16 mouse cellular contexts compared by ENCODE assay signal in the genomic region with DNA sequence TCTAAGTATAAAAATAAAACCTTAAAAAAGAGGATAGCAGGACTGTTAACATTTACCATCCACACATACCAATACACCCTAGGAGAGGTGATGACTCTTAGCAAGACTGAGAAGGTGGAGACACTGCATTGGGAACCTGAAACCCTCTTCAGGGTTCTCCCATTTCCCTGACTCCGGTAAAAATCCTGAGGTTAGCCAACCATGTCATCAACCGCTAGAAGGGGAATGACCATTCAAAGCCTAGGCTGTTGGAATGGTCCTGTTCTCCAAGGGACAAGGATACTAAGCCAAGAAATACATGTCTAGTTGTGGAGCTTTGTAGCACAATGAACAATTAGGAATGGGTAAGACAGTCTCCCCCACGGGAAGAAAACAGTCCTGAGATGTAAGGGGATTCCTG.
"Had no signal": no experiment of that assay in that cellular context is flagged by ENCODE, and none has a peak within 500 bp of the region (broad histone marks: within the 10 kb centered on the region; RNA-seq: fewer than 3 reads in every experiment).

No protein-coding gene starts in this region.

- DNase-seq: retina, postnatal 1 day; right cerebral cortex, adult 18-20 months; right cerebral cortex, postnatal 14 days; right cerebral cortex, postnatal 25 days; right cerebral cortex, postnatal 4 days; spleen, adult 18-20 months; thymus, adult 18-20 months; thymus, adult 2 months; thymus, postnatal 14 days; thymus, postnatal 25 days; thymus, postnatal 36 days; thymus, postnatal 4 days had no signal

- H3K9ac ChIP-seq: neural tube, embryonic 13.5 days; neural tube, embryonic 15.5 days; stomach, embryonic 15.5 days had no signal

- H3K27me3 ChIP-seq: neural tube, embryonic 13.5 days; neural tube, embryonic 15.5 days; stomach, embryonic 15.5 days had no signal

- H3K27ac ChIP-seq: neural tube, embryonic 13.5 days; neural tube, embryonic 15.5 days; stomach, embryonic 15.5 days; stomach, postnatal 0 days had no signal

- H3K4me3 ChIP-seq: neural tube, embryonic 13.5 days; neural tube, embryonic 15.5 days; stomach, embryonic 15.5 days had no signal

- H3K36me3 ChIP-seq: neural tube, embryonic 13.5 days; neural tube, embryonic 15.5 days; stomach, embryonic 15.5 days had no signal

- H3K4me1 ChIP-seq: neural tube, embryonic 13.5 days; neural tube, embryonic 15.5 days; stomach, embryonic 15.5 days had no signal
